Mouse (Mus musculus): ENCODE measurements around the gene Baiap3.
"Not testable (repeated sequence)": the region's sequence is repeated elsewhere in the genome, so short reads cannot be mapped to it uniquely, and the experiment has no call there.

The Baiap3 gene

DNA sequence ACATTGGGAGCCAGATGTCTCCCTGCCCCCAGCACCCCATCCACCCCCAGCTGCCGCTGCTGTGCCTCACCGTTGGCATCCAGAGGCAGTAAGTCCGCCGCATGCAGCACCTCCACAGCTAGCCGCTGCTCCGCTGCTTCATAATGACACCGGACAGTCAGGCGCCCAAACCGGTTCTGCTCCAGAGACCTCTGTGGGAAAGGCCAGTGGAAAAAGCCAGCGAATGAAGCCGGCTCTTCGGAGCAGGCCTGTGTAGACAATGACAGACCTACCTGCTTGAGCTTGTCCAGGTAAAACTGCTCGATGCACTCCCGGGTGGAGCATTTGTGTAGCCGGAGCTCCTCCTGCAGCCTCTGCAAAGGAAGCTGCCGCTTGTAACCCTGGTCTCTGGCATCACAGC lies 11.9 kb downstream of the Baiap3 start:
- no peak for DNase-seq

DNA sequence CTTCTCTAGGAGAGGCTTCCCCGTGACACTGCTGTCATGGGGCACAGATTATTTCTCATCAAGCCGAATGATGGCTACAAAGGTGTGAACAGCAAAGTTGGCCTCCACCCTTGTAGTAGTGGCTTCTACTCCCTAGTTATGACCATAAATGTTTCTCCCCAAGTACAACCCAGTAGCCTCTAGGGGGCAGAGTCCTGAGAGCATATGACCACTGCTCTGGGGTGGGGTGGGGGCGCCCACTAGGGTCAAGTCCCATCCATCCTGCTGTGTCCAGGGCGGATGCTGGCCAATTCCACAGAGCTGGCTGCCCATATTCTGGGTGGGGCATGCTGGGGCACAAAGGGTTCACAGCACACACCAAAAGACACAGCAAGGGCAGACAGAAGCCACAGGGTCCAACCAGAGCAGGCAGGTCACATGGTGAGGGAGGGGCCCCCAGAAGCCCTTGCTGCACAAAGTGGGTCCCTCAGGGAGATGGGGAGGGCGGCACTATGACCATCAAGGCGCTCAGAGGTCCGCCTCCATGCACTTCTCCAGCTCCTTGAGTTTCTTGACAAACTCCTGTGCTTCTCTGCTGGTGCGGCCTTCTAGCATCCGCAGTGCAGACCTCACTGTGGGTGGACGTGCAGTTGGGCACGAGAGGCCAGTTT lies 12.9 kb downstream of the Baiap3 start:
- DNase-seq = no peak

DNA sequence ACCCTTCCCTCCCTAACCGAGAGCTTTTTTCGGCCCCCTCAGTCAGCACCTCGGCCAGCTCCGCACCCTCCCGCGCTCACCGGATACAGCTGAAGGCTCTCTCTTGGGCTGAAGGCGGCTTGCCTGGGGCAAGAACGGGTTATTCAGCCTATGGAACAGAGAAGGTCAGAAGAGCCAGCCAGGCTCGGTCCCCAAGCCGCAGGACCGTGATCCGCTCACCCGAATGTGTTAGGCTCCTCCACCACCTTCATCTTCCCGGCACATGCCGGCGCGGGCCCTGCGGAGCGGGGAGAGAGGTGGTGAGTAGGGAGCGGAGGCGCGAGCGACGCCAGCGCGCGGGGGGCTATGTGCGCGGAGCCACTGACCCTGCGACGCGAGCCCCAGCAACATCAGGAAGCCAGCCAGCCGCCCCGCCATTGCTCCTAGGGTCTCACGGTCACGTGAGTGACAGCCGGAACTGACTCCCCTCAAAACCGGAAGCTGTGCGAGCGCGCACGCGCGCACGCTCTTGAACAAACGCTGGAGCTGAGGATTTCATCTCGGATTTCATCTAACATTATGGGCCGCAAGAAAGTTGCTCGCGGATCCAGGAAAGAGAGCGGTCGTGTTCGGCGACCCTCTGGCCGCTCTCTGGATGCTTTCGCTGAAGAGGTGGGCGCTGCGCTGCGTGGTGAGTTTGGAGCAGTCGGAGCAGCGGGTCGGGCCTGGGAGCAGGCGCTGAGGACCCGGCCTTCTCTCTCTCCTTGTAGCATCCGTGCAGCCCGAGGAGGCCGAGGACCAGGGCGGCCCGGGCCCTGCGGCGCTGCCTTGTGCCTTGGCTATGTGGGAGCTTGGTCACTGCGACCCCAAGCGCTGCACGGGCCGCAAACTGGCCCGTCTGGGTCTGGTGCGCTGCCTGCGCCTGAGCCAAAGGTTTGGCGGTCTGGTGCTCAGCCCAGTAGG lies 16.2 kb downstream of the Baiap3 start, which contains the start of the genes Gnptg and Tsr3:
Gene Gnptg, minus strand, starts transcription at position 430 of the 942 bp plus-strand sequence.
Gene Tsr3, plus strand, starts transcription at position 476 of the 942 bp plus-strand sequence.
- DNase-seq = peak; percentile 92

DNA sequence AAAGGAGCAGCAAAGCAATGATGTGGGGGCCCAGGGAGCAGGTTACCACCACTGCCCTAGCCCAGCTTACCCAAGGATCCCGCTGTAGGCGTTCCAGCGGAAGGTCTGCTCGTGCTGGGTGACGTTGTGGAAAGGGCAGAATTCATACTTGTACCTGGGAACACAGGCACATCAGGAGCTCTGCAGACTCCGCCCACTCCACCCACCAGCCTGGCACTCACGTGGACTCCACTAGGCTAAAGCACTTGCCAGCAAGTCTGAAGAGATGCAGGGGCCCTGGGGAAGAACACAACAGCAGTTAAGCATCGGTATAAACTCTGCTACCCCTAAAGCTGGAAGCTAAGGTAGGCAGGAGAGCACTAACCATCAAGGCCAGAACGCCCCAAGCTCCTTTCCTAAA lies 20.5 kb downstream of the Baiap3 start:
- DNase-seq = no peak

DNA sequence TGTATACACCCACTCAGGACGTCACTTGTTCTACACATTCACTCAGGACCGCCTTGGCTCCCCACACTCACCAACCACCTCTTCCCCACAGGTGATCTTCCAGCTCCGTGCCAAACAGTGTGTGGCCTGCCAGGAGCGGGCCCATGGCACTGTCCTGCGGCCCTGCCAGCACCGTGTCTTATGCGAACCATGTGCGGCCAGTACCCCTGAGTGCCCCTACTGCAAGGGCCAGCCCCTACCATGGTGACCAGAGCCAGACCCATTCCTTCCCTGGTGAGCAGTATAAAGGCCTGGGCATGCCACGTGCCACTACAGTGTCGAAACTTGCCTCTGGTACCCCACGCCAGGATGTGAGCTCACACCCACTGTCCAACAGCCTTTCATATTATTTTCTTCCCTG lies 24.5 kb downstream of the Baiap3 start:
- not testable (repeated sequence) for DNase-seq

DNA sequence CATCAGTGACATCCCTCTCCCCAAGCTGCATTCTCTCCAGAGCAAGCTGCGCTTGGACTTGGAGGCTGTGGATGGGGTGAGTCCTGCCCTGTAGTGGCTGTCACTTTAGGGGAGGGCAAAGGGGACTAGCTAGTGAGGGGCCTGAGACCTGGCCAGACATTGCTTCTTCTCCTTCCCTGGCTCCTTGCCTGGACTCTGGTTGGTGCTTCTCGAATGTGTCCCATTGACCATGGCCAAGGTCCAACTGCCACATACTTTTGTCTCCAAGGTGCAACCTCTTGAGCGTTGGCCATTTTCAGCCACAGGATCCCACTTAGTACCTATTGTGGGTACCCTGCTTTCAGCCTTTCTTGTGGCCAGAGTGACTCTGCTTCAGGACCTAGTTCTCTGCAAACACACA lies 25.5 kb downstream of the Baiap3 start:
- DNase-seq = peak; percentile 25

DNA sequence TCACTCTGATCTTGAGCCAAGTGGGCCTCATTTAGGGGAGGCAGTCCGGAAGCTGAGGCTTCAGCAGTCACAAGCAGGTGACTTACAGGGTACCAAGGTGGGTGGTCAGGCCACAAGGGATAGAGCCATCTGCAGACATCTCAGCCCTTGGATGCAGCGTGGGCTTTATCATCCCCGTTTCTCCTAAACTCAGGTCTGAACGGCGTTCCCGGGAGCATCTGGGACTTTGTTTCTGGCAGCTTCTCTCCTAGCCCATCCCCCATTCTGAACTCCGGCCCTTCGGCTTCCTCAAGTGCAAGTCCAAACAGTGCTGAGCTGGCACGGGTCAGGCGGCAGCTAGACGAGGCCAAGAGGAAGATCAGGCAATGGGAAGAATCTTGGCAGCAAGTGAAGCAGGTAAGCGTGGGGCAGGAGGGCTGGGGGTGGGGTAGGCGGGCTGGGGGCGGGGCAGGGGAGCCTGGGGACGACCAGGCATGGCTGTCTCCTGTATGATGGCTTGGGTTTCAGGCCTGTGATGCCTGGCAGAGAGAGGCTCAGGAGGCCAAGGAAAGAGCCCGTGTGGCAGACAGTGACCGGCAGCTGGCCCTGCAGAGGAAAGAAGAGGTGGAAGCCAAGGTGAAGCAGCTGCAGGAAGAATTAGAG lies 26.0 kb downstream of the Baiap3 start:
- peak; percentile 9 for DNase-seq

DNA sequence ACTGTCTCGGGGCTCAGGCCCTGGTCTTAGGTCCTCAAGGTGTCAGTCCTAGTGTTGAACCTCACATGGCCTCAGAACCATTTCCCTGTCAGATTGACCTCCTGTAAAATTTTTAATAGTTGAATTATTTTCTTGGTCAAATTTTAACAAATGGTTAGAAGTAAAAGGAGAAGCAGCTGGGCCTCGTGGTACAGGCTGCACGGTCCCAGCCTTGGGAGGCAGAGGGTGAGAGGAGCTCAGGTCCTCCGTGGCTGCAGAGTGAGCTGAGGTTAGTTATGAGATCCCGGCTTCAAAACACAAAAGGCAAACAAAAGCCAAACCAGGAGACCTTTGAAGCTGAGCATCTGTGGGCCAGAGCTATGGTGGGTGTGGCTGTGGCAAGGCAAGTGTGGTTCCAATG lies 28.2 kb downstream of the Baiap3 start:
- no peak for DNase-seq

DNA sequence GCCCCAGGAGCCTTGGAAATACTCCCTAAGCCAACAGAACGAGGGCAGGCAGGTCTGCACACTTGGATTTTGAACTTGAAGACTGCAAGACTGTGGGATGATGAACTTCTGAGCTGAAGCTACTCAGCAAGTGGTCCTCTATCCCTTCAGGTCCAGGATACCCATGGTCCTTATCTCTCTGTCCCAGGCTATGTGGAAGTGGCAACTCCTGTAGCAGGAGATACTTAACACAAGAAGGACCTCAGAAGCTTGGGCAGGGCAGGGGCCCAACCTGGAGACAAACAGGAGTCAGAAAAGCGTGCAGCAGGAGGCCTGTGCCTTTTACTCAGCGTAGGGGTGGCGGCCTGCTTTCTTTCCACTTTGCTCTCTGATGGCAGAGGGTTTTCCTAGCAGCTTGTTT lies 30.5 kb downstream of the Baiap3 start:
- no peak for DNase-seq

DNA sequence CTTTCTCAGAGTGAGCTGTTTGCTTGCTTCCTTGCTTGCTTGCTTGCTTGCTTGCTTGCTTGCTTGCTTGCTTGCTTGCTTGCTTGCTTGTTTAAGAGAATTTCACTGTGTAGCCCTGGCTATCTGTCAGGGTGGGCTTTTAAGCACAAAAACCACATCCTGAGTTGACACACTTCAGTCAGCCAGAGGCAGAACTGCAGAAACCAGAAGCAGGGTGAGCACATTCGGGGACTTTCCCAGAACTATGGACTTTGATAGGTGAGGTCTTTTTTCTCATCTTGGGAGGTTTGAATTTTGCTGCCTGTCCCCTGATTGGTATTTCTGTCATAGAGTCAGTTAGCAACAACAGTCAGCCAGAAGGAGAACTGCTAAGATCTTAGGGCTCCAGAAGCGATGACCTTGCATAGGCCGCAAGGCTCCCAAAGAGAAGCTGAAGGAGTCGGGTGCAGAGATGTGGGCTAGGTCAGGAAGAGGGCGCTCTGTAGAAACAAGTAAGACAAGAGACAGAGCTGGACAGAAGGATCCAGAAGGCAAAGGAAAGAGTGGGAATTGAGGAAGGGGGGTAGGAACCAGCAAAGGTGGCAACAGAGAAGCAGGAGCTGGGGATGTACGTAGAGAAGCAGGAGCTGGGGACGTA lies 31.5 kb downstream of the Baiap3 start:
- DNase-seq = peak; percentile 11

DNA sequence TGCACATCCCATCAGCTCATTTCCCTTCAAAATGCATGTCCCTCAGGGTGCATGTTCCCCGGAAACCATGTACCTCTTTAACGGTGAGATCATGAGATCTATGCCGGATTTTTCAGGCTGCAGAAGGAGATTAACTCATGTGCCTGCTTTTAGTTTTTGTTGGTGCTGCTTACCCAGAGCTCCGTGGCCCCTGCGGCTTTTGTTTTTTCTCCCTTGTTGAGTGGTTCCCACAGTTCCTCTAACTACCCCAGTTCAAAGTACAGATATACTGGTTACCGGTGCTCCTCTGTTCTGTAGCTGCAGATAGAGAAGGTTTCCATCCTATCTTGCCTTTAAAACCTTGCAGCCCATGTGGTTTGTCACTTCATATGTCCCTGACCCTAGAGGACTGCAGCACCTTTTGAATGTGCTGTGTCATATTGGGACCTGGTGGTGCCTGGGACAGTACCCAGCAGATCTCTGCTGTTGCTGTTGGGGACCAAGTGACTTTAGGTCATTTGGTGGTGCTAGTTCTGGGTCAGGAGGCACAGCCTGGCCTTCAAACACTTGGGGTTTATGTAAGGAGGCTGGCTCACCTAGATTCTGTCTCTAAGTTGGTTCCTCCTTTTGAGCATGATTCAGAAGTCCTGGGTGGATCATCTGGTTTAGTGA lies 33.1 kb downstream of the Baiap3 start:
- no peak for DNase-seq

DNA sequence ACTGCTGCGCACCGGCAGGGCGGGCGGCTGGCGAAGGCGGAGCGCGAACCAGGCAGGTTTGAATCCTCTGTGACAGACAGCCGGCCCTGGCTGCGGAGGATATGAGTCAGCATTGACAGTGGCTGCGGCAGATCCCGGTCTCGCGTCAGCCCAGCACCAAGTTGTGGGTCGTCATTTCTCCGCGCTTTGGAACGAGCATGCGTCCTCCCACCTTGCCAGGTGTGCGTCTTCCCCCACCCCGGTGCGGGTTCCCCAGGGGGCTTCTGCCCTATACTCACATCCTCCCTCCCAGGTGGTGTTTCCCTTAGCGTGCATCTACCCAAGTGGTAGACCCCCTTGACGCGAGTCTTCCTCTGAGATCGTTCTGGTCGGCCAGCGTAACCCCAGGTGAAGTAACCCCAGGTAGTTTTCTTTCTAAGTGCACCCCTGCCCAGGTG lies 33.6 kb downstream of the Baiap3 start:
- DNase-seq = not testable (repeated sequence)

DNA sequence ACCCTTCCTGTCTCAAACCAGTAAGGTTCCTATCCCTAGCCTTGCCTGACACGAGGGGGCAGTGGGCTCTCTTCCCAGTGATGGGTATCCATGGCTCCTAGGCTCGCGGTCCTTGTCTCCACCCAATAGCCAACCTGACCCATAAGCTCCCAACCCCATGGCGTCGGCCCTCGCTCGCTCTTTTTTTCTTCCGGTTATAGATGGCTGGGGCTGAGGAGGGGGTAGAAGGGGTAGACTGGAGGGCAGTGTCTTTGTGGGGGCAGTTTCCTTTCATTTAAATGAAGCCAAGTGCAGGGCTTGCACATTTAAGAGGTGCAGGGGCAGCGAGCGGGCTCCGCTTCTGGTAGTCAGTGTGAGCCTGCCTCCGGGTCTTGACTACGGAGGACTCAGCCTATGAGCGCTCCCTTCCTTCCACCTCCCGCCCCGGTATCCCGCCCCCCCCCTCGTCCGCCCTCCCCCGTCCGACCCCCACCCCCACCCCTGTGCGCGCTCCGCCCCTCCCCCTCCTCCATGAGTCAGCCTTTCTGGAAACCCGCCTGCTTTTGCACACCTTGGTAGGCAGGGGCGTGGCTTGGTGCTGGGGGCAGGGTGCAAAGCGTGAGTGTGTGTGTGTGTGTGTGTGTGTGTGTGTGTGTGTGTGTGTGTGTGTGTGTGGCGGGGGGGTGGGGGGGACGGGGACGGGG lies 34.2 kb downstream of the Baiap3 start:
- DNase-seq = peak; percentile 68

DNA sequence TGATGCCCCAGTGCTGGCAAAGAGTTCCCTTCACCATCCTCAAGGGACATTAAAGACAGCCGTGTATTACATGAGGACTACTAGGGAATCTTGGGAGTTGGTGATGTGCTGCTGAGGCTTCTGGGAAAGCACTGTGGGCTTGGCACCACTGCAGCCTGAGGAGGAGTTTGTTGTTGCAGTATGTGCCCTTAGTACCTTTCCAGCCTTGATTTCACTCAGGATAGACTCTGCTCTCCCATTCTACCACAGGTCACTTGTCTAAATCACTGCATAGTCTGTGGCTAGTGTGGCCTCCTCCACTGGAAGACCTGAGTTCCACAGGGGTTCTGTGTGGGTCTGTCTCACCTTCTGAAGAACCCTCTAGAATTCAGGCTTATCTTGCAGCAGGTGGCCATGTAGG lies 35.4 kb downstream of the Baiap3 start:
- DNase-seq = no peak

DNA sequence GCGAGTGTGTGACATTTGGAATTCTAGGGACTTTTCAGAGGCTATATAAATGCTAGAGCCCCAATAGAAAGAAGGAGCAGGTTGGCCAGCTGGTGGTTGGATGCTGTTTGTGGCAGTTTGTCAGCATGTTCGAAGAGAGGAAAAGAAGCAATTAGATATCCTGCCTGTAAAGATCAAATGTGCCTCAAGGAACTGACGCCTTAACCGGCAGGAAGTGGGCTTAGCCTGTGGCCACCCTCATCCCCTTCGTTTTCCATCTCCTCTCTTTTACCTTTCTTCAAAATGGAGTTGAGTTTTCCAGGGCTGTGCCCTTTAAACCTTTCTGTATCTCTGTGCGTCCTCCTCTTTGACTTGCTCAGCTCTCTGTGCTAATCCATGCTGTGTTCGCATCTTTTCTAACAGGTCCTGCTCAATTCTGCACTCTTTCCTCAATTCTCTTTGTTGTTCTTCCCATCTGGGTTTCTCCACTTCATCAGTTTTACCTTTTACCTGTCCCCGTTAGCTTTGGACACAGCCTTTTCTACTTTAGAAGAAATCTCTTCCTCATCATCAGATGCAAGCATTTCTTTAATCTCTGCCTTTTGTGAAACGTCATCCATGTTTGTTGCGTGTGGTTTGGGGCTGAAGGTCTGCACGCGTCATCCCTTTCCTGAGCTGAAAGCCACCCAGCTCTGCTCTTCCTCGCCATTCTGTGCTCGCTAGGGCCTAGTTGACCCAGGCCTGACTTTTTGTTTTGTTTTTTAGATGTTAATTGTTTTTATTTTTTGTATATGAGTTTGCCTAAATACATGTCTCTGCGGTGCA lies 36.5 kb downstream of the Baiap3 start:
- DNase-seq = no peak

DNA sequence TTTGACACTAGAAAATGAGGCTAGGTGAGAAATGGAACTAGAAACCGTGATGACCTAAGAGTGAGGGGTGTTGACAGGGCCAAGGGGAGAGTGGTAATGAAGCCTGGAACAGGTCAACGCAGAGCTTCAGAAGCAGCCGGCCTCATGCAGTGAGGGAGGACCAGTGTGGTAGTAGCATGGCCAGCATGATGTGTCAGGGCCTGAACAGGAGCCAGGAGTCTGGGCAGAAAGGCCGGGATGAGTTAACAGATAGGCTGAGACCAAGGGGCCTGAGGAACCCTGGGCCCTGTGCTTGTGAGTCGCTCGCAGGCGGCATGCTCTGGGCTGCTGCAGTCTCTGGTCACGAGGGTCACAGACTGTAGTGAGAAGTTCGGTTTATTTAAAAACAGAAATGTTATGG lies 37.2 kb downstream of the Baiap3 start:
- no peak for DNase-seq

DNA sequence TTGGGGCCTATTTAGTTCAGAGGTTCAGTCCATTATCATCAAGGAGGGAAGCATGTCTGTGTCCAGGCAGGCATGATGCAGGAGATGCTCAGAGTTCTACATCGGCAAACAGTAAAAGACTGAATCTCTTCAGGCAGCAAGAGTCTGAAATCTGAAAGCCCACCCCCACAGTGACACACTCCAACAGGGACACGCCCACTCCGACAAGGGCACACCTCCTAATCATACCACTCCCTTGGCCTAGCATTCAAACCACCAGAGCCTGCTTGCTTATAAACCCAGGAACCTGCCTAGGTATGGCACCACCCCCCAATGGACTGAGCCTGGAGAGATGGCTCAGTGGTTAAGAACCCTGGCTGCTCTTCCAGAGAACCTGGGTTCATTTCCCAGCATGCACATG lies 40.7 kb downstream of the Baiap3 start:
- DNase-seq = no peak

DNA sequence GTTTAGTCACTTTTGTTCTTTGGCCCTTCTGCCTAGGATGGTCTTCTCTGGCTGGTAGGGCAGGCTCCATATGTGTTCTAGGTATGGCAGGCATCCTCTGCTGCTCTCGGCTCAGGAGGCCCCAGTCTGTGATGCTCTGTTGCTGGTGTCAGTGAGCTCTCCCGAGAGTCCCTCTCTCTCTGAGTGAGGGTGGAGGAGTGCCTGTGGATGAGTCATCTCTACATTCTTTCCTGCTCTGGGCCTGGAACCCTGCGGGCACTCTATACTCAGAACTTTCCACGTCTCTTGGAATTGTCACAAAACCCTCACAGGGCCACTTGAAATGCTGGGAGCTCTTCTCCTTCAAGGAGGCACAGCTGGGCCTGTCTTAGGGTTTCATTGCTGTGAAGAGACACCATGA lies 44.5 kb downstream of the Baiap3 start:
- DNase-seq = no peak

DNA sequence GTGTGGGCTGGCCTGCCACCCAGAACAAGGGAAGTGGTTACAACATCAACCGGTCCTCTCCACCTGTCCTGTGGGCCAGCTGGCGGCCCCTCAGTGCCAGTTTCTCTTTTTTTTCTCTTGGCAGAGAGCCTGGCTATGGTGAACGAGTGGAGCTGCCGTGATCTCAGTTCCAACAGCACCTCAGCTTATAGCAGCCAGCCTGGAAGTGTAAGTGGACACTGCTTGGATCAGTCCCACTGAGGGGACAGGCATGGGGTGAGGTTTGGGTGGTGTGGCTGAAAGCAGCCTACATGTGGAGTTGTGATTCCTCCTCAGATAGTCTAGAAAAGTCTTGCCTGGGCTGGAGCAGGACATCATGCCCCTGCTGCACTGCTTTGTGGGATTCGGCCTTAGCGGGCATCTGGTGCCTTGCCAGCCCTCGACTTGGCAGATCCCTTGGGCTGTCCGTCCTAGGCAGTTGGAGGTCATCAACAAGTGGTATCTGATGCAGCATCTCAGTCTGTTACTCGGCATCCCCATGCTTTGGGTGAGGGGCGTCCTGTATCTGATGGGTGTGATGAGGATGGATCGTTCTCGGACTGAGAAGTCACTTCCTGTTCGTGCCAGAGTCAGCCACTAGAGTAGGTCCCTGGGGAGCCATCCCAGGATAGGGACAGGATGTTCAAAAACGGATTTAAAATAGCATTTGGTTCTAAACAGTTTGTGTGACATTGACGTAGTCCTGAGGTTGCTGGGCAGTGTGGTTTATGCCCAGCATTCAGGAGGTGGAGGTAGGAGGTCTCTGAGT lies 45.3 kb downstream of the Baiap3 start:
- peak; percentile 64 for DNase-seq

DNA sequence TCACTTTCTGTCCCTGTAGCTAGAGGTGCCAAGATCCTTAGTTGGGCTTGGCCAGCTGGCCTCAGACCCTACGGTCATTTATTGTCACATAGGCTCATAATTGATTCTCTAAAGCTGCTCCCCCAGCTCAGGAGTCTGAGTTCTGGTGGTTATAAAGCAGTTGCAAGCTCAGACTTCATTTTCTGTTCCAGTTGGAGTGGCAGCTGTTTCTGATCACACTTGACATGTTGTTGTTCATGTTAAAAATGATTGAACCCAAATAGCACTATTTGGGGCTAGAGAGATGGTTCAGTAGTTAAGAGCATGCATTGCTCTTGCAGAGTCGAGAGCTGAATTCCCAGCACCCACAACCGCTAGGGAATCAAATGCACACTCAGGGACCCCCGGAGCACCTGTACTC lies 46.2 kb downstream of the Baiap3 start:
- DNase-seq = peak; percentile 20
